Mouse (Mus musculus): ENCODE results near the gene Ephb2.

DNA sequence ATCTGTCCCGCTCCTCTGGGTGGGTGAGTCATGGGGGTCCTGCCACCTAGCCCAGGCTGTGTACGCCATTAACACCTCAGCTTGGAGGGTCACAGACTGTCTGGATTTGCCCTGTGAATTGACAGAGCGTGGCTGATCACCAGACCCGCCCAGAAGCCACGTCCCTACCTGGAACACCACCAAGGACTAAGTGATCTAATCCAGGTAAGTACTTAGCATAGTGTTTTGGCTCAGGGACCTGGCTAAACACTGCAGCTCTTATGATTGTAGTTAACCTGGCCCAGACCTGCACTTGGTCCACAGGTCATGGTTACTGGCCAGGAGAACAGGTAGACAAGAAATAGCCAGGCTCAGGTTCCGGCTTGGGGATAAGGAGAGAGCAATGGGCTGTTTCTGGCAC lies 31.4 kb downstream of the Ephb2 start:
- TF ChIP-seq GATA1 (IDR thresholded peaks at IDR 0.05; ENCODE audit: low read length) (no peak), TAL1 (IDR thresholded peaks at IDR 0.05; ENCODE audit: low read length) (no peak)
